Mouse (Mus musculus): ENCODE results near the gene Papss2.

The Papss2 gene

GRCm38 (mm10) chr19:32599436-32599835, 3.8 kb downstream of the Papss2 start:
- DNase-seq (ENCODE audit: low spot score in 2 of 2), result no peak

- DNase-seq (ENCODE audit: low spot score in 2 of 2), result no peak
Measured at GRCm38 (mm10) chr19:32601033-32601770, 5.6 kb downstream of the Papss2 start.

DNA sequence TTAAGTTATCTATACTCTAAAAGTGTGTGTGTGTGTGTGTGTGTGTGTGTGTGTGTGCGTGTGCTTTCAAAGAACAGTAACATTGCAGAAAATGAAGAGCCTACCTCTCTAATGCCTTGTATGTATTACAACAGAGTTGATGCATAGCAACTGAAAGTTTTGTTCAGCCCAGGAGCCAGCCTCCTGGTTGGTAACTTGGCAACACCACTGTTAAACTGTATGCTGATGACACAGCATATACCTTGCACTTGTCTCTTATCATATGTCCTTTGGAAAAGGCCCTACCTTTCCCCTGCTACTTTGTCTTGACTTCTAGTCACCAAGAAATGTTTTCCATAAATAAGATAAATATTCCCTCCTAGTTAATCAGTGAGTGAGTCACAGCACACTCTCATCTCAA, 7.9 kb downstream of the Papss2 start:
- no peak for DNase-seq (ENCODE audit: low spot score in 2 of 2)

GRCm38 (mm10) chr19:32604127-32604526, 8.5 kb downstream of the Papss2 start:
- DNase-seq (ENCODE audit: low spot score in 2 of 2), result no peak

DNA sequence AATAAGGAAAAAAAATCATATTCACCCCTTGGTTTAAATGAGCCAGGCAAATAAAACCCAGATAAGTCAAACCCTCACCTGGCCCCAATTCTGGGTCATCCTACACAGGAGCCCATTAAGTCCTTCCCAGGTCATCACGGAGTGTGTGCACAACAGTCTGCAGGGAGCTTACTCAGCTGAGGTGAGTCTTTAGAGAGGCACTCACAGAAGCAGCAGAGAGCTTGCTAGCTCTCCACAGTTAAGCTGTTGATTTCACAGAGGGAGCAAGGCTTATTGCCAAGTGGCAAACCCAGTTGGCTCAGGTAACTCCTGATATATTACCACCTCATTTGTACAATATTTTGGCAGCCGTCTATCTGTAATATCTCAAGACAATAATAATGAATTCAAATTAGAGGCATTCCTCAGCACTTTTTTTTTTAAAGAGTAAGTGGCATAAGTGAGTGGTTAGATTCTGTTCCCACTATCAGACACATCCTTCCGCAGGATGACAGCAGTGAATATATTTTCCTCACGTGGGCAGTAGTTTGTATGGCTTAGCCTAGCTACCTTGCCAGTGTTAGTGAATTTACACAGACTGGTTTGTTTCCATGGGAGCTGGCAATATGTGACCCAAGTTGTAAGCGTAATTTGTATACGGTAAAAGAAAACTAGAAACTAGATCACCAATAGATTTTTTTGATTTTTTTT, 9.1 kb downstream of the Papss2 start:
- no peak for DNase-seq (ENCODE audit: low spot score in 2 of 2)

GRCm38 (mm10) chr19:32606227-32606827, 10.7 kb downstream of the Papss2 start:
- DNase-seq (ENCODE audit: low spot score in 2 of 2), result no peak

DNA sequence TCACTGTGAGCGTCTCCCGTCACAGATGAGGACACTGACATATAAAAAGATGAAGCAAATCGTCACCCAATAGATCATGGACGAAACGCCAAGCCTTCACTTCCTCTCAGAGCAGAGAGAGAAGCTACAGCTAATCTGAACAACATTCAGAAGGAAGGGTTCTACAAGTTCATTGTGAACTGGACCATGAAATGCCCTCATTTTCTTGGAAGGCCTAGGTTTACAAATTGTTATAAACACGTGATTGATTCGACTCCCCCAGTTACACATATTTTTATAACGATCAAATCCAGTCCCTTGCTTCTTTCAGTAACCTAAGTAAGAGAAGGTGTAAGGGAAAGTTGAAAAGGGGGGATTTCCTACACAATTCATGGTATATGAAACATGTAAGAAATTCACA, 11.4 kb downstream of the Papss2 start:
- no peak for DNase-seq (ENCODE audit: low spot score in 2 of 2)

- no peak for DNase-seq (ENCODE audit: low spot score in 2 of 2)
Measured at GRCm38 (mm10) chr19:32611386-32612092, 15.9 kb downstream of the Papss2 start.

DNA sequence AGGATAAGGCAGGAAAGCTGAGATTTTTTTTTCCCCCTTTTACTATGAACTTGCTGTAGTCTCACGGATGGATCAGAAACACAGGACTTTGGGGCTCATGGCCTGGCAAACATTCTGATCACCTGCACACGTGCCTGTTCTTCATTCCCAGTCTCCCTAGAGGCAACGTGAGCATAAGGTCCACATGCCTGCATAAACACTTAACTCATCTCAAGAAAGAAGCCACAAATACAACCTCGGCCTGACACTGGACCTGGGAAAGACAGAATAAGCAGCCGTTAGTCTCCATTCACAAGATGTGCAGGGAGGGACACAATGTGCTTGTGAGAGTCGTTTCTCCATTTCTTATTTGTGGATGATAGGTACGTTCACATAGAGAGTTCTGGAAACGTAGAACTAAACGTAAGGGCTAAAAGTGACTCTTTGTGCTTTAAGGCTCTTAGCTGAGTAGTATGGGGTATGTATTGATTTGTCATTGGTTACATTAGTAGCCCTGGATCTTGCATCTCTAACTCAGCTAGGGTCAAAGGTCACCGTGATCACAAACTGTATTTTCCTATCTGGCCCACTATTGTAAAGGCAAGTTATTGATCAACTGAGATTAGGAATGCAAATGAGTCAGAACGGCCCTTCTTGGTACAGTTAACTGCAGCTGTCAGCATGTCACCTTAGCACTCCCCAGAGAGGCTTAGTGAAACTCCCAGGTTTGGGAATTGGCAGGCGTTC, 18.6 kb downstream of the Papss2 start:
- DNase-seq (ENCODE audit: low spot score in 2 of 2), result no peak

DNA sequence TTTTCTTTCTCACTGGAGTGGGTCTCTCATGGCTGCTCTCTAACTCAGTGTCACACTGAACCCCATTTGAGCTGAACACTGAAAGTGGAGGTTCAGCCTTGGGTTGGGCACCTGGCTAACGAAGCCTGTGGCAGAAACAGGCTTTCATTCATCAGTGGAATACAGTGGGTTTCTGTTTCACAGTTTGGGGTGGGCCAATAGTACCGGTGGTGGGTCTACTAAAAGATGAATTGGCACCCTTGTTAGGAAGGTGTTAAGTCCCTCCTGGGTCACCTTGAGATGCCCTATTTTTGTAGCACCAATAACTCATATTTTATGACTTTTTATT, 19.1 kb downstream of the Papss2 start:
- DNase-seq (ENCODE audit: low spot score in 2 of 2), result no peak

DNA sequence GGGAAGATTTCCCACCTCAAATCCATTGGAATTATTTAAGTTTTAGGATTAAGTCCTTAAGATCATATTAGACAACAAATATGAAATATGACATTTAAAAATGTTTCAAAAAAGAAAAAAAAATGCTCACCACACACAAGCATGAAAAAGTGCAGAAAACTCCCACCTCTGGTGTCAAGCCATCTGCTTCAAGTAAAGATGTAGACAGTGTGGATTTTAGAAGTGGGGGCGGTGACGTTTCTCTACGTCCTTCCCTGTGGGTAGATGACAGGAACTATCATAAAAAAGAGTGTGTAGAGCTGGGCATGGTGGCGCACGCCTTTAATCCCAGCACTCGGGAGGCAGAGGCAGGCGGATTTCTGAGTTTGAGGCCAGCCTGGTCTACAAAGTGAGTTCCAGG, 21.1 kb downstream of the Papss2 start:
- no peak for DNase-seq (ENCODE audit: low spot score in 2 of 2)

DNA sequence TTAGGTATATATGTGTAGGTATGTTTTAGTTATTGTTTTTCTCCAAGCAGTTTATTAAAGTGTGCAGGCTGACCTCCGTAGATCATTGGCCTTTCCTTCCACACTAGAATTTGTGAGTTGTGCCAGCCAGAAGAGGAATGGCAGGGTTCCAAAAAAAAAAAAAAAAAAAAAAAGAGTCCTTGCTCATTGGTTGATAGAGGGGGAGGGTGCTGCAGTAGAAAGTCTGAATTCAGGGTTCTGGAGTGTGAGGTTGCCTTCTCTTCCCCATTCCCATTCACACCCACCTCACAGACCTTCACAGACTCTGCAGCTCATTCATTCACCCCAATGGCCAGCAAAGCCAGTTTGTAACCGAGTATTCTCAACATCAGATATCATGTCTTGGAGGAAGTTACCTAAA, 24.1 kb downstream of the Papss2 start:
- DNase-seq (ENCODE audit: low spot score in 2 of 2), result no peak

- DNase-seq (ENCODE audit: low spot score in 2 of 2), result no peak
Measured at GRCm38 (mm10) chr19:32620859-32621445, 25.4 kb downstream of the Papss2 start.

DNA sequence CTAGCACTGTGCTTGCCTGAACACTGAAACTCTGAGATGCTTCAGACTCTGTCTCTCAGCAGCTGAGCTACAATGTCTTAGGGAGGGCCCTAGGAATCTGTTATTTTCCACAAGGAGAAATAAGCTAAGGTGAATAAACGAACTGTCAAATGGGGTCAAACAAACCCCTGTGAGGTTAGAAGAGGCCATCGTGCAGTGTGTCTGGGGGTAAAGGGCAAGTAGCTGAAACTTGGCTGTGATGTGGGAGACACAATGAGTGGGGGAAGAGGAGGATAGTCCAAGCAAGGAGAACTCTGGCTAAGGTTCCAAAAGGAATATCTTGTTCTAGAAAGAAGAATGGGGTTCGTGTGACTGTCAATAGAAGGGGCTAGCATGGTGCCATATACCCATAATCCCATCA, 26.6 kb downstream of the Papss2 start:
- no peak for DNase-seq (ENCODE audit: low spot score in 2 of 2)

DNA sequence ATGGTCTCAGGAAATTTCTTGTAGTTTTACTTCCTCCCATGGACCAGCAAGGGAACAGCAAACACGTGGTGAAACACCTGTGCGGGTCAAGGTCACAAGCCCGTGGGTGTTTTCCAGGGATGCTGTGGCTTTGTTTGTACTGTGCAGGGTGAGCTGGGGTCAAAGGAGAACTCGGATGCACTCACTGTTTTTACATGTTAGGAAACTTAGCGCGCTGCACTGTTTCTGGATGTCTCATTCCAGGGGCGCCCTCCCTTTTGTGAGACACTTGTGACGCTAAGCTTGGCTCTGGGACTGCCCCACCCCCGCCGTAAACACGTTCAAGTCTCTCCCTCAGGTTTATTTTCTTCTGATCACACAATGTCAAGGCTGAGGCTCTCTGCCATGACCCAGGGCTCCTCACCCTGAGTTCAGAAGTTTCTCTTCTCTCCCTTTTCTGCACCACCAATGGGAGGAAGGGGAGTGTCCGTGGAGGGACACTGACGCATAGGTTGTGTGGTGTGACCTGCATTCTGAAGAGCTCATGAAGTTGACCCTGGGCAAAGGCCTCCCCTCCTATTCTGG, 31.3 kb downstream of the Papss2 start:
- no peak for DNase-seq (ENCODE audit: low spot score in 2 of 2)

DNA sequence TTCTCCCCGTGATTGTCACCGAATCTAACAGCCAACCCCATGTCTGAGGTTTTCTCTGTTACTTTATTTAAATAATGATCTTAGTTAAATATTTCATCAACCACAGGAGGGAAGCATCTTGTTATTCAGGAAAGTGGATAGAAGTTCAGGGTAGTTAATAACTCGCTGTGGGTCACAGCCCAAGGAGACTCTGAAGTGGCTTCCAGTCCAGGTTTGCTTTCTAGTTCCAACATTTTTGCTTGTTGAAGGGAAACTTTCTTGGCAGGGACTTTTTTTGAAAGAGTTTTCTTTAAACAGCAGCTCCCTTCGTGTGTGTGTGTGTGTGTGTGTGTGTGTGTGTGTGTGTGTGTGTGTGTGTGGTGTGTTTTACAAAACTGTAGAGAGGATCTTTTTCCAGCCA, 32.0 kb downstream of the Papss2 start:
- DNase-seq (ENCODE audit: low spot score in 2 of 2), result no peak

DNA sequence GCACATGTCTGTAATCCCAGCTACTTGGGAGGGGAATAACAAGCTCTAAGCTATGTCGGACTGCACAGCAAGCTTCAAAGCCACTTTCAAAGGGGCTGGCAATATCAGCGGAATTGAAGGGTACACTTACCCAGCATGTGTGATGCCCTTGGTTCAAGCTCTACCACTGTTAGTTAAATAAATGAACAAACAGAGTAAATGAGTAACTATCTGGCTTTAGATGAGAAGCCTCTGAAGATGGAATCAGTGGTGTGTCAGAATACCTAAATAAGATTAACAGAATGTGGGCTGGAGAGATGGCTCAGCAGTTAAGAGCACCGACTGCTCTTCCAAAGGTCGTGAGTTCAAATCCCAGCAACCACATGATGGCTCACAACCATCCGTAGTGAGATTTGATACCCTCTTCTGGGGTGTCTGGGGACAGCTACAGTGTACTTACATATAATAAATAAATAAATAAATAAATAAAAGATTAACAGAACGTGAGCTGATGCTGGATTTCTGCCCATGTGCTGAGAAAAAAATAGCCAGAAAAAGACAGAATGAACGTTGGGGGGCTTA, 33.1 kb downstream of the Papss2 start:
- DNase-seq (ENCODE audit: low spot score in 2 of 2), result no peak

DNA sequence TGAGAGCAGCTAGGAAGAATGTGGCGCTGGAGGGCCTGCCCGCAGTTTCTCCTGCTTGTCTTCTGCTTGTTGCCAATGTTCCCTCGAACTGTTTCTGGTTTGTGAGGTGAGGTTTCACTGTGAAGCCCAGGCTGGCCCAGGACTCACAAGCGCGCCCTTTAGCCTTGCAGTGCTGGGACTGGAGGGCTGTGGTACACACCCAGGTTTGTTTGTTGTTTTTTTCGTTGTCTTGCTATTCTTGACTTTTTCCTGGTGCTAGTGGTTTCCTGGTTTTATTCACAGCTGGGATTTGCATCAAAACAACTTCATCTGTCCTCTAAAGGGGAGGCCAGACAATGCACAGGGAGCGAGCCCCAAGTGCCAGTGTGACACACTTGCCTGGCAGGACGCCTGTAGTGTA, 39.3 kb downstream of the Papss2 start:
- DNase-seq (ENCODE audit: low spot score in 2 of 2), result no peak

DNA sequence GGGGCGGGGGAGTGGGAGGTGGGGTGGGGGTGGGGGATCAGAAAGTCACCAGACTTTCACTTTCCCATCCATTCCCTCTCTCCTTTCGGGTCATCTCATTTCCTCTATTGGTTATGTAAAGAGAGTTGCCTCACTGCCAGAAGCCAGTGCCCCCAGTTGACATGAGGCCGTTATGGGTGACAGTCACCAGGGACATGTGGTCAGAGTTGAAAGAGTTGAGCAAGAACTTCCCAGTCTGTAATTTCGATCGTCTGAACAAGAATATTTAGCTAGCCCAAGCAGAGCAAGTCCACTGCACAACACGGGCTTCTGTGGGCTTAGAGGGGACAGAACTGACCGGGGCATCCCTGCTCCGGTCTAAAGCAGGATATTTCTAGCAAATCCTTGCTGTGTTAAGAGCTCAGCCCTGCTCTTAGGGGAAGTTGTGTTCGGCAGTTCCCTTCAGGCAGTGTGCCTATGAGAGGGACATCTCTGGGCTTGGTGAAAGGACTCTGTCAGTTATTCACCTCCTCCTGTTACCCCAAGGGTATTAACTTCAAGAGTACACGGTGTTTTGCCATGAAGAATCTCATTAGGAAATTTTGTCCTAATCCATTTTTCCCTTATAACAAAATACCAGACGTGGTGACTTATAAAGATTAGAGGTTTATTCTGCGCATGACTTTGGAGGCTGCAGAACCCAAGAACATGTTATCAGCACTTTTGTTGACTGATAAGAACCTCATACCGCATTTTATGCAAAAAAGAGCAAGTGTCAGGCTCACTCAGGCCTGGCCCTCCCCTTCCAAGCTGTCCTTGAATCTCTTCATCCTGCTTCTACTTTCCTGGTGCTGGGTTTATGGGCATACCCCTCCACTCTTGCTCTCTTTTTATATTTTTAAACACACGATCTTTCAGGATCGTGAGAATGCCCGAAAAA, 42.0 kb downstream of the Papss2 start:
- DNase-seq (ENCODE audit: low spot score in 2 of 2), result no peak

All from urinary bladder, postnatal 4 days (tissue).